8 mouse cellular contexts compared by ENCODE assay signal in the genomic region with DNA sequence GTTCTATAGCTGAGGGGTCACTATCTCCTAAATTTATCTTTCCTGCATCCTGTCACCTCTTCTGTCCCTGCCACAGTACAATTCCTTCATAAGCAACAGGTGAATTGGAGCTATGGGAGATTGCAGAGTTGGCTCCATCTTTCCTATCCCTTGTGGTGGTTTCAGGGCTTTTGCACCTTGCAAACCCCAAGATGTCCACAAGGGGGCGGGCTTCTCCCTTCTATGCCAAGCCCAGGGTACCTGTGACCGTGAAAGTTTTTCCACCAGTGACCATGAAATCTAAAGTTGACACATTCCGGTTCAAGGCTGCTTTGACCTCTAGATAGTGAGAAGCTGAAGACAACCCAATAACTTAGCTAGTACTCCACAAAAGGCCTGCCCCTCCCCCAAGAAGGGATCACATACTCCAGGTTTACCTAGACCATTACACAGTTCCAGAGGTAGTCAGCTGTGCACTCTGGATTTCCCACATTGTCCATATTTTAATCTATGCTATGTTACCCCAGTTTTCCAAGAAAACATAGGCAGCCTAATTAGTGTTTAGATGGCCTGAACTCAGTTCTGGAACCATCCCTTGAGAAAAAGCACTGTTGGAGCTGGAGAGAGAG. TPM values are rescaled to one million over a fixed set of nuclear protein-coding genes. Genes with fewer than 3 reads are reported as not detected.
DNase-seq lines count a peak whose midpoint lies in the region; ATAC-seq lines count a peak whose summit lies in the region.

No protein-coding gene starts in this region.

- peak; percentile 94 for DNase-seq in intestine, embryonic 14.5 days (ENCODE audit: low spot score)
- peak; percentile 61 to 73 for DNase-seq in cerebellum, postnatal 25 days
- peak; percentile 78 for DNase-seq in gastrocnemius, postnatal 10 days
- DNase-seq in liver, embryonic 11.5 days (ENCODE audit: low spot score): peak; percentile 73
- peak; percentile 91 for DNase-seq in testis, postnatal 10 days (ENCODE audit: low spot score)

- peak; percentile 58; the same call in 1 of the 2 replicates for ATAC-seq in intestine, embryonic 14.5 days (replicated peaks; ENCODE audit: low FRiP score, low TSS enrichment, low read depth)
- ATAC-seq in intestine, embryonic 15.5 days: no peak
- 0 out of 2 replicates have a peak, but pooled peaks have one; percentile 52 for ATAC-seq in kidney, embryonic 15.5 days (replicated peaks; ENCODE audit: low FRiP score)
- ATAC-seq in liver, embryonic 11.5 days (replicated peaks; ENCODE audit: low FRiP score): no peak
- peak; percentile 71; the same call in 1 of the 2 replicates for ATAC-seq in neural tube, embryonic 12.5 days (ENCODE audit: low FRiP score, low read depth)

- no peak overlapping the region for H3K4me3 ChIP-seq in intestine, embryonic 14.5 days (ENCODE audit: low read depth, low read length)
- H3K4me3 ChIP-seq in intestine, embryonic 15.5 days (replicated peaks): no peak overlapping the region
- no peak overlapping the region for H3K4me3 ChIP-seq in kidney, embryonic 15.5 days (replicated peaks)
- no peak overlapping the region for H3K4me3 ChIP-seq in liver, embryonic 11.5 days (ENCODE audit: low read depth, low read length)
- no peak overlapping the region for H3K4me3 ChIP-seq in neural tube, embryonic 12.5 days

- no peak overlapping the region for H3K27ac ChIP-seq in intestine, embryonic 14.5 days (ENCODE audit: low read depth)
- no peak overlapping the region for H3K27ac ChIP-seq in intestine, embryonic 15.5 days
- no peak overlapping the region for H3K27ac ChIP-seq in kidney, embryonic 15.5 days
- no peak overlapping the region for H3K27ac ChIP-seq in liver, embryonic 11.5 days (ENCODE audit: low read depth, low read length)
- H3K27ac ChIP-seq in neural tube, embryonic 12.5 days: no peak overlapping the region

- H3K4me1 ChIP-seq in intestine, embryonic 14.5 days (replicated peaks; ENCODE audit: control insufficient read depth, insufficient read depth, low read length): no peaks in the 10 kb centered on the region
- peaks cover 2% of the 10 kb centered on the region; the same call in 1 of the 2 replicates for H3K4me1 ChIP-seq in intestine, embryonic 15.5 days (replicated peaks)
- peaks cover 3% of the 10 kb centered on the region for H3K4me1 ChIP-seq in kidney, embryonic 15.5 days
- no peaks in the 10 kb centered on the region for H3K4me1 ChIP-seq in liver, embryonic 11.5 days (replicated peaks; ENCODE audit: control insufficient read depth, insufficient read depth, low read length)
- peaks cover 2% of the 10 kb centered on the region for H3K4me1 ChIP-seq in neural tube, embryonic 12.5 days

- no peak overlapping the region for H3K9ac ChIP-seq in intestine, embryonic 14.5 days (ENCODE audit: low read length)
- no peak overlapping the region for H3K9ac ChIP-seq in intestine, embryonic 15.5 days
- H3K9ac ChIP-seq in kidney, embryonic 15.5 days: no peak overlapping the region
- no peak overlapping the region for H3K9ac ChIP-seq in liver, embryonic 11.5 days (ENCODE audit: low read depth, low read length)
- no peak overlapping the region for H3K9ac ChIP-seq in neural tube, embryonic 12.5 days

- 7% methylated on average over 3 of the region's 3 CpGs for WGBS in intestine, embryonic 14.5 days
- WGBS in intestine, embryonic 15.5 days: 6% methylated on average over 3 of the region's 3 CpGs
- WGBS in kidney, embryonic 15.5 days: 3% methylated on average over 3 of the region's 3 CpGs
- 5% methylated on average over 3 of the region's 3 CpGs for WGBS in liver, embryonic 11.5 days
- WGBS in neural tube, embryonic 12.5 days: 9% methylated on average over 3 of the region's 3 CpGs

- no peaks in the 10 kb centered on the region for H3K36me3 ChIP-seq in intestine, embryonic 14.5 days (ENCODE audit: control insufficient read depth, insufficient read depth, low read length)
- no peaks in the 10 kb centered on the region for H3K36me3 ChIP-seq in intestine, embryonic 15.5 days
- H3K36me3 ChIP-seq in kidney, embryonic 15.5 days: no peaks in the 10 kb centered on the region
- no peaks in the 10 kb centered on the region for H3K36me3 ChIP-seq in liver, embryonic 11.5 days (ENCODE audit: control insufficient read depth, insufficient read depth, low read length)
- H3K36me3 ChIP-seq in neural tube, embryonic 12.5 days: no peaks in the 10 kb centered on the region

- no peaks in the 10 kb centered on the region for H3K9me3 ChIP-seq in intestine, embryonic 14.5 days (ENCODE audit: control insufficient read depth, low read length)
- no peaks in the 10 kb centered on the region for H3K9me3 ChIP-seq in intestine, embryonic 15.5 days
- no peaks in the 10 kb centered on the region for H3K9me3 ChIP-seq in kidney, embryonic 15.5 days (replicated peaks)
- H3K9me3 ChIP-seq in liver, embryonic 11.5 days (ENCODE audit: control insufficient read depth, low read length): no peaks in the 10 kb centered on the region
- H3K9me3 ChIP-seq in neural tube, embryonic 12.5 days: no peaks in the 10 kb centered on the region

- H3K27me3 ChIP-seq in intestine, embryonic 14.5 days (replicated peaks; ENCODE audit: control insufficient read depth, insufficient read depth, low read length): peaks cover 39% of the 10 kb centered on the region
- peaks cover 39% of the 10 kb centered on the region for H3K27me3 ChIP-seq in intestine, embryonic 15.5 days (replicated peaks)
- peaks cover 57% of the 10 kb centered on the region for H3K27me3 ChIP-seq in kidney, embryonic 15.5 days
- H3K27me3 ChIP-seq in liver, embryonic 11.5 days (replicated peaks; ENCODE audit: control insufficient read depth, insufficient read depth, low read length): peaks cover 48% of the 10 kb centered on the region
- H3K27me3 ChIP-seq in neural tube, embryonic 12.5 days (replicated peaks): peaks cover 38% of the 10 kb centered on the region

- H3K4me2 ChIP-seq in intestine, embryonic 14.5 days (ENCODE audit: low read length): no peak overlapping the region
- no peak overlapping the region for H3K4me2 ChIP-seq in intestine, embryonic 15.5 days (replicated peaks)
- no peak overlapping the region for H3K4me2 ChIP-seq in kidney, embryonic 15.5 days
- H3K4me2 ChIP-seq in liver, embryonic 11.5 days: no peak overlapping the region
- no peak overlapping the region for H3K4me2 ChIP-seq in neural tube, embryonic 12.5 days (replicated peaks)

RNA-seq across cellular contexts. Expression of gene Cyp26a1, which starts 6.4 kb away (rescaled TPM):
- 2.4 and 2.5 TPM in 2 replicates for polyA plus RNA-seq in intestine, embryonic 14.5 days (2014; fragmentation: Nextera tagmentation; extraction: Ambion mirVana)
- polyA plus RNA-seq in intestine, embryonic 15.5 days (2015; fragmentation: Nextera tagmentation; extraction: Ambion mirVana): 1.7 and 1.8 TPM in 2 replicates
- total RNA-seq in gastrocnemius, postnatal 10 days (2021): under 1 TPM; 0.52 TPM
- 2.2 and 3.2 TPM in 2 replicates for polyA plus RNA-seq in kidney, embryonic 15.5 days (2015; fragmentation: Nextera tagmentation; extraction: Ambion mirVana)
- polyA plus RNA-seq in liver, embryonic 11.5 days (2014; fragmentation: Nextera tagmentation; extraction: Ambion mirVana): 0.58 and 0.63 TPM in 2 replicates
- 1.4 and 1.6 TPM in 2 replicates for polyA plus RNA-seq in neural tube, embryonic 12.5 days (2016; fragmentation: Nextera tagmentation; extraction: Ambion mirVana)

RNA-seq across cellular contexts. Expression of gene Cyp26c1, which starts 18.6 kb away (rescaled TPM):
- not detected in 2 replicates for polyA plus RNA-seq in intestine, embryonic 14.5 days (2014; fragmentation: Nextera tagmentation; extraction: Ambion mirVana)
- not detected in 2 replicates for polyA plus RNA-seq in intestine, embryonic 15.5 days (2015; fragmentation: Nextera tagmentation; extraction: Ambion mirVana)
- total RNA-seq in gastrocnemius, postnatal 10 days (2021): under 1 TPM in 1 of 2 experiments, not detected in 1; 0.20 TPM
- polyA plus RNA-seq in kidney, embryonic 15.5 days (2015; fragmentation: Nextera tagmentation; extraction: Ambion mirVana): not detected in 2 replicates
- polyA plus RNA-seq in liver, embryonic 11.5 days (2014; fragmentation: Nextera tagmentation; extraction: Ambion mirVana): 0.10 TPM in 2 replicates
- not detected in 2 replicates for polyA plus RNA-seq in neural tube, embryonic 12.5 days (2016; fragmentation: Nextera tagmentation; extraction: Ambion mirVana)

Comparison
In these comparisons a context has a peak if more than half of its experiments do, and no peak if none do; other contexts are left out.
1. ATAC-seq: peak in intestine, embryonic 14.5 days (single experiment), kidney, embryonic 15.5 days (single experiment) and neural tube, embryonic 12.5 days (single experiment); none in intestine, embryonic 15.5 days (single experiment) and liver, embryonic 11.5 days (single experiment).
2. Peak in every context shown above with its lines, with median percentiles within 50 percentile points of each other: DNase-seq.